Mouse (Mus musculus): ENCODE results near the gene Kdelc2. TPM values are rescaled to one million over a fixed set of nuclear protein-coding genes. Genes with fewer than 3 reads are reported as not detected.
A peak's percentile ranks its signal among the peaks of the same experiment; 100 is the strongest.

The Kdelc2 gene
- total and polyA plus RNA-seq, 3 experiments = not detected

GRCm38 (mm10) chr9:53380595-53380994, 3.2 kb upstream of the Kdelc2 start:
- H3K9me3 ChIP-seq (replicated peaks; ENCODE audit: low read length) = no peaks in the 10 kb centered on the region
- no peaks in the 10 kb centered on the region for H3K27me3 ChIP-seq (replicated peaks)
- in situ Hi-C loops (cut with MboI; ENCODE audit: low pct_ligation_motif_present, low pct_unique_long_range_greater_than_20kb, low sequenced_read_pairs) = no loop called here
- no peak for DNase-seq (ENCODE audit: extremely low read depth)
- no peak for TF ChIP-seq EP300 (IDR thresholded peaks at IDR 0.05; ENCODE audit: low read length)
- no peak for TF ChIP-seq ZKSCAN1 (IDR thresholded peaks at IDR 0.05; ENCODE audit: borderline replicate concordance, low read depth, low read length)
- TF ChIP-seq IRF4 (IDR thresholded peaks at IDR 0.05; ENCODE audit: low read depth, low read length) = no peak
- no peak for TF ChIP-seq CTCF (conservative IDR thresholded peaks at IDR 0.05 in 1 of 2, IDR thresholded peaks at IDR 0.05 in 1 of 2; ENCODE audit: low read depth in 2 of 2, low read length in 2 of 2)
- no peak for TF ChIP-seq ETS1 (conservative IDR thresholded peaks at IDR 0.05; ENCODE audit: low read depth, low read length)
- no peak for TF ChIP-seq RCOR1 (conservative IDR thresholded peaks at IDR 0.05; ENCODE audit: low read depth, low read length)
- TF ChIP-seq JUN (IDR thresholded peaks at IDR 0.05; ENCODE audit: insufficient read depth, low read depth, low read length) = no peak
- TF ChIP-seq CHD1 (IDR thresholded peaks at IDR 0.05; ENCODE audit: low read depth, low read length) = no peak
- TF ChIP-seq ZMIZ1 (IDR thresholded peaks at IDR 0.05; ENCODE audit: low read depth, low read length) = no peak
- no peak for TF ChIP-seq TCF12 (IDR thresholded peaks at IDR 0.05; ENCODE audit: low read depth, low read length)
- TF ChIP-seq GABPA (IDR thresholded peaks at IDR 0.05; ENCODE audit: insufficient replicate concordance, low read depth, low read length) = no peak
- TF ChIP-seq ELF1 (IDR thresholded peaks at IDR 0.05; ENCODE audit: low read depth, low read length) = no peak
- no peak for TF ChIP-seq HCFC1 (IDR thresholded peaks at IDR 0.05; ENCODE audit: low read depth, low read length)
- no peaks in the 10 kb centered on the region for H3K36me3 ChIP-seq (replicated peaks in 1 of 2; ENCODE audit: control insufficient read depth in 1 of 2, insufficient read depth in 1 of 2, low read length in 1 of 2)
- dilution Hi-C loops (cut with MboI; ENCODE audit: extremely low pct_ligation_motif_present, extremely low pct_unique_long_range_greater_than_20kb, low sequenced_read_pairs) = no loop called here
- no peak overlapping the region for H3K27ac ChIP-seq (ENCODE audit: insufficient read depth, low read depth)
- no peak overlapping the region for H3K9ac ChIP-seq (ENCODE audit: insufficient read depth, low read depth)
- H3K4me1 ChIP-seq (ENCODE audit: control insufficient read depth in 1 of 2, insufficient read depth in 2 of 2) = peaks cover 0 to 4% of the 10 kb centered on the region in 2 experiments; a peak in 1 of 4 replicates
- H3K4me2 ChIP-seq (ENCODE audit: insufficient read depth, low read depth, poor library complexity, severe bottlenecking) = no peak overlapping the region
- H3K4me3 ChIP-seq (replicated peaks in 1 of 3; ENCODE audit: low read depth in 2 of 3, low read length in 2 of 3, poor library complexity in 1 of 3) = no peak overlapping the region
- H3K79me2 ChIP-seq (replicated peaks; ENCODE audit: control insufficient read depth, extremely low read depth, insufficient read depth, poor library complexity, severe bottlenecking) = no peaks in the 10 kb centered on the region

- in situ Hi-C loops (cut with MboI; ENCODE audit: low pct_ligation_motif_present, low pct_unique_long_range_greater_than_20kb, low sequenced_read_pairs) = no loop called here
- H3K27me3 ChIP-seq (replicated peaks) = no peaks in the 10 kb centered on the region
- peaks cover 0 to 4% of the 10 kb centered on the region in 2 experiments; a peak in 1 of 4 replicates for H3K4me1 ChIP-seq (ENCODE audit: control insufficient read depth in 1 of 2, insufficient read depth in 2 of 2)
- no peak overlapping the region for H3K4me3 ChIP-seq (replicated peaks in 1 of 3; ENCODE audit: low read depth in 2 of 3, low read length in 2 of 3, poor library complexity in 1 of 3)
- TF ChIP-seq NELFE (IDR thresholded peaks at IDR 0.05; ENCODE audit: low read depth, low read length) = no peak
- no peak for TF ChIP-seq UBTF (IDR thresholded peaks at IDR 0.05; ENCODE audit: low read depth, low read length)
- no peak for TF ChIP-seq ELF1 (IDR thresholded peaks at IDR 0.05; ENCODE audit: low read depth, low read length)
- TF ChIP-seq MAX (IDR thresholded peaks at IDR 0.05; ENCODE audit: low read length) = no peak
- TF ChIP-seq EP300 (IDR thresholded peaks at IDR 0.05; ENCODE audit: low read length) = no peak
- no peak for TF ChIP-seq TCF12 (IDR thresholded peaks at IDR 0.05; ENCODE audit: low read depth, low read length)
- TF ChIP-seq BHLHE40 (IDR thresholded peaks at IDR 0.05; ENCODE audit: low read depth, low read length) = peak; percentile 51
- dilution Hi-C loops (cut with MboI; ENCODE audit: extremely low pct_ligation_motif_present, extremely low pct_unique_long_range_greater_than_20kb, low sequenced_read_pairs) = no loop called here
- no peak for DNase-seq (ENCODE audit: extremely low read depth)
- H3K9ac ChIP-seq (ENCODE audit: insufficient read depth, low read depth) = no peak overlapping the region
- H3K4me2 ChIP-seq (ENCODE audit: insufficient read depth, low read depth, poor library complexity, severe bottlenecking) = no peak overlapping the region
- H3K36me3 ChIP-seq (replicated peaks in 1 of 2; ENCODE audit: control insufficient read depth in 1 of 2, insufficient read depth in 1 of 2, low read length in 1 of 2) = no peaks in the 10 kb centered on the region
- H3K79me2 ChIP-seq (replicated peaks; ENCODE audit: control insufficient read depth, extremely low read depth, insufficient read depth, poor library complexity, severe bottlenecking) = no peaks in the 10 kb centered on the region
- H3K9me3 ChIP-seq (replicated peaks; ENCODE audit: low read length) = no peaks in the 10 kb centered on the region
- H3K27ac ChIP-seq (ENCODE audit: insufficient read depth, low read depth) = no peak overlapping the region
Measured at GRCm38 (mm10) chr9:53381113-53381615, 2.7 kb upstream of the Kdelc2 start.
